Mouse (Mus musculus) ES-Bruce4 (cell line): ENCODE results near the gene Nicn1. TPM values are rescaled to one million over a fixed set of nuclear protein-coding genes. Genes with fewer than 3 reads are reported as not detected.
A peak's percentile ranks its signal among the peaks of the same experiment; 100 is the strongest.

Experiments used
- H3K27ac ChIP-seq: 2 replicates; pipeline ENCODE4 v1.5.1; 2012; ENCODE audit warnings: low read length, inconsistent platforms; ENCODE audit not compliant: insufficient read depth
- H3K27me3 ChIP-seq: 2 replicates; pipeline ENCODE4 v1.6.1; 2012; ENCODE audit warnings: mild to moderate bottlenecking, low read length, inconsistent platforms; ENCODE audit not compliant: control insufficient read depth, poor library complexity, insufficient read depth, severe bottlenecking
- H3K36me3 ChIP-seq: 2 replicates; pipeline ENCODE4 v1.6.1; 2012; ENCODE audit warnings: inconsistent platforms, mild to moderate bottlenecking, low read length, moderate library complexity; ENCODE audit not compliant: control insufficient read depth, poor library complexity, insufficient read depth, severe bottlenecking
- H3K4me1 ChIP-seq: one replicate; pipeline ENCODE4 v1.8.1; 2011; ENCODE audit warnings: low read length; ENCODE audit not compliant: control insufficient read depth, insufficient read depth
- H3K4me3 ChIP-seq: 2 replicates; pipeline ENCODE4 v1.5.1; 2011; ENCODE audit warnings: low read depth, mild to moderate bottlenecking, low read length
- H3K9ac ChIP-seq: 2 replicates; pipeline ENCODE4 v1.6.1; 2012; ENCODE audit warnings: low read depth, mild to moderate bottlenecking, inconsistent platforms; ENCODE audit not compliant: poor library complexity, severe bottlenecking
- H3K9me3 ChIP-seq: replicated peaks from 2 replicates; pipeline ENCODE4 v1.6.1; 2012; ENCODE audit warnings: mild to moderate bottlenecking, low read length, inconsistent platforms; ENCODE audit not compliant: control insufficient read depth, poor library complexity, insufficient read depth, severe bottlenecking
- CTCF ChIP-seq: IDR thresholded peaks from one replicate; pipeline ENCODE4 v1.8.1; 2011; ENCODE audit warnings: low read depth, low read length
- EP300 ChIP-seq: IDR thresholded peaks from 2 replicates; pipeline ENCODE4 v1.6.1; 2011; ENCODE audit warnings: low read depth, low read length; ENCODE audit not compliant: insufficient read depth
- POLR2A ChIP-seq: IDR thresholded peaks from one replicate; pipeline ENCODE4 v1.8.1; 2011; ENCODE audit warnings: low read length; ENCODE audit not compliant: insufficient read depth
- polyA plus RNA-seq: library from polyadenylated mRNA; stranded (reverse); fragments of >200 nt; gene quantifications from 2 replicates; pipeline ENCODE4 v1.2.4, GENCODE M21; 2011; ENCODE audit warnings: low read depth; ENCODE audit not compliant: missing spikeins, insufficient read depth, insufficient read length

Gene Nicn1
- polyA plus RNA-seq, 1 experiment, result 18.3 TPM

DNA sequence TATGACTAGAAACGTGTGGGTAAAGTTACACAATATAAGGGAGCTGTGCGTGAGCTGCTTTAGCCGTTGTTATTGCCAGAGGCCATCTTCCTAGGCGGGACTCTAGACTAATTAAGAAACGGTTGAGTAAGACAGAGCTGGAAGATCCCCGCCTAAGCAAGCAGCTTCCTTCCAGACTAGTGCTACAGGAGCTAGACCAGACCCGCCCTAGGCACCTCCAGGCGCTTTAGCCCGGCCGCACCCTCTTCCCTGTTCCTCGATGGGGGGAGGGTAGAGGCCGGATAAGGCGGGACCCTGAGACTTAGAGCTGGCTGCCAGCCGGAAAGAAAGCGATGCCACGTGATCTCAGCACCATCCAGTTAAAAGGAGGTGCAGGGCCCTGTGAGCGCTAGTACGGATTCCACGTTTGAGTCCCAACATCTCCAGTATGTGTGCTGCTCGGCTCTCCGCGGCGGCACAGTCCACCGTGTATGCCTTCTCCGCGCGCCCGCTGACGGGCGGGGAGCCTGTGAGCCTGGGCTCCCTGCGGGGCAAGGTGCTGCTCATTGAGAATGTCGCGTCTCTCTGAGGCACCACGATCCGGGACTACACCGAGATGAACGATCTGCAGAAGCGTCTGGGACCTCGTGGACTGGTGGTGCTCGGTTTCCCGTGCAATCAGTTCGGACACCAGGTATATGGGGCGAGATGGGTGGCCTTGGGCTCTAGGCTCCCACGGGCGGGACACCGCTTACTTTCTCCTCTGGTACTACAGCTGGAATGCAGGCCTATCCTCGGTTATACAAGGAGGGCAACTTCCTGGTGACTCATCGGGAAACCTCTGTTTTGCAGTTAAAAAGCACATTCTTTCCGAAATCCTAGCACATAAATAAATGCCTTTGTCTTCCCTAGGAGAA lies 48.9 kb downstream of the Nicn1 start, which contains the start of gene Gpx1:
Gene Gpx1 (plus strand): TSS at position 18 of the 896 bp plus-strand sequence.
- H3K4me1 ChIP-seq, result peaks cover 3% of the 10 kb centered on the region
- peak within 1 kb of the TSS; percentile 75 for H3K9ac ChIP-seq
- peak within 1 kb of the TSS; percentile 100 for H3K27ac ChIP-seq
- TF ChIP-seq CTCF (no peak), POLR2A (peak; percentile 98), EP300 (peak; percentile 91)
- H3K4me3 ChIP-seq, result peak within 1 kb of the TSS; percentile 92
- no peaks in the 10 kb centered on the region for H3K9me3 ChIP-seq
- peaks cover 16% of the 10 kb centered on the region for H3K36me3 ChIP-seq
- no peaks in the 10 kb centered on the region for H3K27me3 ChIP-seq

DNA sequence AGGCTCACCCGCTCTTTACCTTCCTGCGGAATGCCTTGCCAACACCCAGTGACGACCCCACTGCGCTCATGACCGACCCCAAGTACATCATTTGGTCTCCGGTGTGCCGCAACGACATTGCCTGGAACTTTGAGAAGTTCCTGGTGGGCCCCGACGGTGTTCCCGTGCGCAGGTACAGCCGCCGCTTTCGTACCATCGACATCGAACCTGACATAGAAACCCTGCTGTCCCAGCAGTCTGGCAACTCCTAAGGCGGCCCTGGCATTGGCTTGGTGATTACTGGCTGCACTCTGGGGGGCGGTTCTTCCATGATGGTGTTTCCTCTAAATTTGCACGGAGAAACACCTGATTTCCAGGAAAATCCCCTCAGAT lies 49.6 kb downstream of the Nicn1 start:
- Histone ChIP-seq H3K27me3 (no peaks in the 10 kb centered on the region), H3K4me1 (peaks cover 3% of the 10 kb centered on the region), H3K27ac (peak overlapping the region; percentile 82), H3K9me3 (no peaks in the 10 kb centered on the region), H3K9ac (peak overlapping the region; percentile 75), H3K4me3 (peak overlapping the region; percentile 92), H3K36me3 (peaks cover 10% of the 10 kb centered on the region)
- TF ChIP-seq POLR2A (no peak), CTCF (no peak), EP300 (no peak)

DNA sequence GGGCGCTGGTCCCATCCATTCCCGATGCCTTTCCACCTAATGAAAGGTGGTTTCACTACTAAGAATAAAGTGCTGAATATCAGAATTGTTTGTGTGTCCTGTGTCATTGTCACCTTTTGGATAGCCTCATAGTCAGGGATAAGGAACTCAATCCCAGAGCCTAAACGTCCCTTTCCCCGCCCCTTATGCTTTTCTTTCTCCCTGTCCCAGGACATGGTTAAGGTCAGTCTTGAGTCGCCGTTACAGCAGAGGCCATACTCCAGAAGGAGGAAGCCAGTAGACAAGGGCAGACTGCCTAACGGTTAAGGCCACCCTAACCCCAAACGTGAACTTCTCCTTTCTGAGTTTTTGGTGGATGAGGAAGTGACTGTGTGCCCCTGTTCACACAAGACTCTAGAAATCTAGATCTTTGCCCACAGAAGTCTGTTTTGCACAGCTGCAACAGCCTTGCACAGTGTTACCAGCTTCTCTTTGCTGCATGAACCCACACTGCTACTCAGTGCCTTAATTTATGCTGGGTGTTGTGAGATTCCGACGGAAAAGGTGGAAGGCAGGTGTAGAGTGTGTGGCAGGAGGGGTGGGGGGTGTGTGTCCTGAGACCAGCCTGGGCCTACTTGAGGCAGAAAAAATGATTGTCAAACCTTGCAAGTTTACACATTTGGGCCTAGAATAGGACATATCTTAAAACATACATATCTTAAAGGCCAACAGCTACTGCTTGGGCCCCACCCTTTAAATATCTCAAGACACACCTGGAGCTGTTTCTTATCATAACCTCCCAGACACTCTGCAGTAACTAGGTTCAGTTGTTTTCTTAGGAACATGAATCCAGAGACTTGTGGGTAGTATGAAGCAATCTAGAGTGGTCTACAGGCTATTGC lies 50.3 kb downstream of the Nicn1 start:
- Histone ChIP-seq H3K27ac (peak overlapping the region; percentile 82), H3K36me3 (peaks cover 3% of the 10 kb centered on the region), H3K4me1 (peaks cover 3% of the 10 kb centered on the region), H3K4me3 (peak overlapping the region; percentile 92), H3K9ac (peak overlapping the region; percentile 75), H3K27me3 (no peaks in the 10 kb centered on the region), H3K9me3 (no peaks in the 10 kb centered on the region)
- no peak for TF ChIP-seq CTCF

DNA sequence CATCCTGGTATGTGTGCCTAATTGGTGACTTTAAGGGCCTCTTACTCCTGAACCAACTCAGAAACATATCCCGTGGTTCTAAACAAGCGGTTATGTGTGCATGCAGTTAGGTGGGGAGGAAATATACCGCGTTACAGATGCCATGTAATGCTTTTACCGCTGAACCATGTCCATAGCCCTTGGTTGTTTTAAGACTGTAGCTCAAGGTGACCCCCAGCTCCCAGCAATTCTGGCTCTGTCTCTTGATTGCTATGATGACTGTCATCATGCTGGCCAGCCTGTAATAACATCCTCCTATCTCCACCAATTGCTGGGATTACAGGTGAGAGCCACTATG lies 50.9 kb downstream of the Nicn1 start:
- Histone ChIP-seq H3K36me3 (peaks cover 2% of the 10 kb centered on the region; the same call in 1 of the 2 replicates), H3K27me3 (no peaks in the 10 kb centered on the region), H3K4me3 (no peak overlapping the region), H3K9me3 (no peaks in the 10 kb centered on the region), H3K9ac (no peak overlapping the region), H3K4me1 (peaks cover 3% of the 10 kb centered on the region), H3K27ac (peak overlapping the region; percentile 80)
- TF ChIP-seq EP300 (no peak), CTCF (no peak), POLR2A (no peak)

DNA sequence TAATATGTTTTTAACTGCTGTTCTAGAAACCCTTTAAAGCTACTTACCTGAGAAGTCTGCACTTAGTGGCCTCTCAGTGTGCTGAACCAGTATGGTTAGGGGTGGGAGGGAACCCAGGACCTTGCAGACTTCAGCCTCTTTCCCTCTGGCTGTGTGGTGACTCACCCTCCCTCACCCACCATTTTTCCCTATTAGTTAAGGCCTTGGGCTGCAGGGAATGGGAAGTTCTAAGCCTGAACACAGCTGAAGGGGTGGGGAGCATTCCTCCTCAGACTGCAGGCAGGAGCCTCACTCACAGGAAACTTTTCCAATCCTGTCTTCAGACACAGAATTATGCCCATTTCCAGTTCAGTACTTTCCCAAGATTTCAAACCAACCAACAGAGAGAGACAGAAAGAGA lies 51.6 kb downstream of the Nicn1 start:
- TF ChIP-seq EP300 (peak; percentile 56), POLR2A (no peak), CTCF (no peak)
- Histone ChIP-seq H3K4me3 (no peak overlapping the region), H3K4me1 (peaks cover 3% of the 10 kb centered on the region), H3K9ac (peak overlapping the region; percentile 15; the same call in 1 of the 2 replicates), H3K27me3 (no peaks in the 10 kb centered on the region), H3K27ac (peak overlapping the region; percentile 80), H3K9me3 (no peaks in the 10 kb centered on the region), H3K36me3 (no peaks in the 10 kb centered on the region)

DNA sequence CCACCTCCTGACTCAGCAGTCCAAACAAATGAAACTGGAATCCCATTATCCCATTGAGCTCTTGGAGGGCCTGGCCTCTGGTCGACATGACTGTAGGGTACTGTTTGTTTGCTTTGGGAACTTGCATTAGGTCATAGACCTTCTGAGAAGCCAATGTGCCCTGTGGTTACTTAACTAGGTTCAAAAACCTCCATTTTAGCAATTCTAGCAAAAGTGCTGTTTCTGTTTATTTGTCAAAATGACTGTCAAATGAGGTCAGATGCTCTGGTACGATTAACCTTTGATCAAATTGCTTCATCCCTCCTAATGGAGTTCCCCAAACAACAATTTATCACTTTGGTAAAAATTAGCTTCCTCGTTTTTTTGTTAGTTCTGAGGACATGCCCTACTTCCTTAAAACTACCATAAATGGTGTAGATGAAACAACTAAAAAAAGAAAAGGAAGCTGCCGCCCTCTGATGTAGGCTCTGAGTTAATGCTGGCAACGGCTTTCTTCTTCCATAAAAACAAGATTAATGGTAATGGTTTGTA lies 52.1 kb downstream of the Nicn1 start:
- Histone ChIP-seq H3K27me3 (no peaks in the 10 kb centered on the region), H3K9me3 (no peaks in the 10 kb centered on the region), H3K4me1 (peaks cover 3% of the 10 kb centered on the region), H3K27ac (peak overlapping the region; percentile 80), H3K36me3 (no peaks in the 10 kb centered on the region), H3K9ac (peak overlapping the region; percentile 15; the same call in 1 of the 2 replicates), H3K4me3 (no peak overlapping the region)
- TF ChIP-seq CTCF, result no peak
- no peak for TF ChIP-seq POLR2A
- no peak for TF ChIP-seq EP300
